In genomic region chr16:17167179-17167578, GRCm38 (mm10) we compare ENCODE assay signal across 28 mouse cellular contexts. TPM values are rescaled to one million over a fixed set of nuclear protein-coding genes. Genes with fewer than 3 reads are reported as not detected.
DNase-seq lines count a peak whose midpoint lies in the region; ATAC-seq and TF ChIP-seq lines count a peak whose summit lies in the region.
"Had no signal": no experiment of that assay in that cellular context is flagged by ENCODE, and none has a peak within 500 bp of the region (broad histone marks: within the 10 kb centered on the region; RNA-seq: fewer than 3 reads in every experiment).

No protein-coding gene starts in this region.

- peaks cover 83% of the 10 kb centered on the region for H3K36me3 ChIP-seq in kidney, embryonic 15.5 days
- peaks cover 5% of the 10 kb centered on the region; the same call in 1 of the 2 replicates for H3K36me3 ChIP-seq in midbrain, embryonic 11.5 days (ENCODE audit: control insufficient read depth, insufficient read depth, low read length)
- H3K36me3 ChIP-seq in midbrain, embryonic 14.5 days (ENCODE audit: control insufficient read depth, insufficient read depth, low read length): peaks cover 26% of the 10 kb centered on the region
- H3K36me3 ChIP-seq in small intestine, adult 2 months (ENCODE audit: control insufficient read depth, insufficient read depth, low read length): peaks cover 13% of the 10 kb centered on the region

- H3K27me3 ChIP-seq in kidney, embryonic 15.5 days: no peaks in the 10 kb centered on the region
- H3K27me3 ChIP-seq in midbrain, embryonic 11.5 days (ENCODE audit: control insufficient read depth, insufficient read depth, low read length): no peaks in the 10 kb centered on the region
- no peaks in the 10 kb centered on the region for H3K27me3 ChIP-seq in midbrain, embryonic 14.5 days (ENCODE audit: control insufficient read depth, insufficient read depth, low read length)
- no peaks in the 10 kb centered on the region for H3K27me3 ChIP-seq in small intestine, adult 2 months (ENCODE audit: control insufficient read depth, insufficient read depth, low read length)
- H3K27me3 ChIP-seq: CH12.LX; embryonic facial prominence, embryonic 13.5 days; forebrain, embryonic 12.5 days; forebrain, embryonic 15.5 days; hindbrain, embryonic 12.5 days; hindbrain, embryonic 15.5 days; Patski had no signal

- no peak for ATAC-seq in kidney, embryonic 15.5 days (replicated peaks; ENCODE audit: low FRiP score)
- no peak for ATAC-seq in midbrain, embryonic 11.5 days (ENCODE audit: low FRiP score)
- ATAC-seq in midbrain, embryonic 14.5 days (ENCODE audit: low FRiP score, low TSS enrichment): no peak
- ATAC-seq: forebrain, embryonic 15.5 days; Patski had no signal

- no peaks in the 10 kb centered on the region for H3K9me3 ChIP-seq in kidney, embryonic 15.5 days (replicated peaks)
- no peaks in the 10 kb centered on the region for H3K9me3 ChIP-seq in midbrain, embryonic 11.5 days (ENCODE audit: control insufficient read depth, low read length)
- H3K9me3 ChIP-seq in midbrain, embryonic 14.5 days (ENCODE audit: control insufficient read depth, low read length): no peaks in the 10 kb centered on the region
- H3K9me3 ChIP-seq: embryonic facial prominence, embryonic 10.5 days; embryonic facial prominence, embryonic 13.5 days; forebrain, embryonic 12.5 days; forebrain, embryonic 15.5 days; G1E; hindbrain, embryonic 12.5 days; hindbrain, embryonic 15.5 days had no signal

- H3K9ac ChIP-seq in kidney, embryonic 15.5 days: no peak overlapping the region
- H3K9ac ChIP-seq in midbrain, embryonic 11.5 days (ENCODE audit: low read length): no peak overlapping the region
- no peak overlapping the region for H3K9ac ChIP-seq in midbrain, embryonic 14.5 days (replicated peaks; ENCODE audit: low read length)
- H3K9ac ChIP-seq: embryonic facial prominence, embryonic 13.5 days; forebrain, embryonic 12.5 days; forebrain, embryonic 15.5 days; hindbrain, embryonic 12.5 days; hindbrain, embryonic 15.5 days had no signal

- peak; percentile 33 for DNase-seq in kidney, adult 9 months
- peak; percentile 54 for DNase-seq in midbrain, embryonic 11.5 days (ENCODE audit: low spot score, missing footprints)
- no peak for DNase-seq in midbrain, embryonic 14.5 days
- DNase-seq in cerebellum, adult 11 months: no peak
- no peak for DNase-seq in cerebellum, postnatal 10 days
- DNase-seq: adrenal gland, postnatal 10 days; adrenal gland, postnatal 36 days; B cell, adult 2 months; cerebellum, adult 2 months; cerebellum, adult 9-11 months; cerebellum, postnatal 36 days; embryo, embryonic 11 days; gastrocnemius, postnatal 10 days; gastrocnemius, postnatal 36 days; heart, adult 2 months had no signal

- H3K27ac ChIP-seq in kidney, embryonic 15.5 days: no peak overlapping the region
- H3K27ac ChIP-seq in midbrain, embryonic 11.5 days (ENCODE audit: low read depth, low read length): no peak overlapping the region
- H3K27ac ChIP-seq in midbrain, embryonic 14.5 days (replicated peaks; ENCODE audit: low read depth, low read length): no peak overlapping the region
- peak overlapping the region; percentile 79 for H3K27ac ChIP-seq in small intestine, adult 2 months (ENCODE audit: insufficient read depth, low read depth, low read length)
- H3K27ac ChIP-seq: embryonic facial prominence, embryonic 10.5 days; embryonic facial prominence, embryonic 13.5 days; forebrain, embryonic 12.5 days; forebrain, embryonic 15.5 days; heart, adult 2 months; hindbrain, embryonic 12.5 days; hindbrain, embryonic 15.5 days had no signal

- H3K4me3 ChIP-seq in kidney, embryonic 15.5 days (replicated peaks): no peak overlapping the region
- no peak overlapping the region for H3K4me3 ChIP-seq in midbrain, embryonic 11.5 days (ENCODE audit: low read depth, low read length)
- no peak overlapping the region for H3K4me3 ChIP-seq in midbrain, embryonic 14.5 days (replicated peaks; ENCODE audit: low read depth, low read length)
- no peak overlapping the region for H3K4me3 ChIP-seq in small intestine, adult 2 months (ENCODE audit: low read depth, low read length)
- H3K4me3 ChIP-seq: embryonic facial prominence, embryonic 10.5 days; embryonic facial prominence, embryonic 13.5 days; erythroblast, embryonic 14.5 days; forebrain, embryonic 12.5 days; forebrain, embryonic 15.5 days; heart, adult 2 months; hindbrain, embryonic 12.5 days; hindbrain, embryonic 15.5 days had no signal

- no peak overlapping the region for H3K4me2 ChIP-seq in kidney, embryonic 15.5 days
- H3K4me2 ChIP-seq in midbrain, embryonic 11.5 days: no peak overlapping the region
- no peak overlapping the region for H3K4me2 ChIP-seq in midbrain, embryonic 14.5 days (ENCODE audit: low read length)
- H3K4me2 ChIP-seq: embryonic facial prominence, embryonic 13.5 days; forebrain, embryonic 12.5 days; forebrain, embryonic 15.5 days; heart, embryonic 11.5 days; hindbrain, embryonic 12.5 days; hindbrain, embryonic 15.5 days had no signal

- TF ChIP-seq CTCF in small intestine, adult 2 months (IDR thresholded peaks at IDR 0.05; ENCODE audit: extremely low read depth, insufficient read length, insufficient replicate concordance, low read depth, low read length): no peak

- TF ChIP-seq POLR2A in small intestine, adult 2 months (IDR thresholded peaks at IDR 0.05; ENCODE audit: low read depth, low read length): no peak

- no peaks in the 10 kb centered on the region for H3K4me1 ChIP-seq in kidney, embryonic 15.5 days
- H3K4me1 ChIP-seq in midbrain, embryonic 11.5 days (ENCODE audit: control insufficient read depth, insufficient read depth, low read length): no peaks in the 10 kb centered on the region
- H3K4me1 ChIP-seq in midbrain, embryonic 14.5 days (ENCODE audit: control insufficient read depth, insufficient read depth, low read length): no peaks in the 10 kb centered on the region
- H3K4me1 ChIP-seq in small intestine, adult 2 months (ENCODE audit: control insufficient read depth, insufficient read depth, insufficient read length, low read length): peaks cover 16% of the 10 kb centered on the region; the same call in 1 of the 2 replicates
- H3K4me1 ChIP-seq: embryonic facial prominence, embryonic 10.5 days; embryonic facial prominence, embryonic 13.5 days; forebrain, embryonic 12.5 days; forebrain, embryonic 15.5 days; hindbrain, embryonic 12.5 days; hindbrain, embryonic 15.5 days had no signal

RNA-seq across cellular contexts. Expression of gene Ccdc116, which starts 20.1 kb away (rescaled TPM):
- polyA plus RNA-seq in kidney, embryonic 15.5 days (2015; fragmentation: Nextera tagmentation; extraction: Ambion mirVana): 0.53 and 0.60 TPM in 2 replicates
- polyA plus RNA-seq in midbrain, embryonic 11.5 days (2014; fragmentation: Nextera tagmentation; extraction: Ambion mirVana): 0.40 and 0.41 TPM in 2 replicates
- polyA plus RNA-seq in midbrain, embryonic 14.5 days (2014; fragmentation: Nextera tagmentation; extraction: Ambion mirVana): 2.0 and 2.7 TPM in 2 replicates
- polyA plus RNA-seq in small intestine, adult 2 months (2012; rRNA removed): 7.1 and 17.2 TPM in 2 replicates
- polyA plus RNA-seq: heart, embryonic 11.5 days had no signal

RNA-seq across cellular contexts. Expression of gene Ydjc, which starts 22.8 kb away (rescaled TPM):
- polyA plus RNA-seq in kidney, embryonic 15.5 days (2015; fragmentation: Nextera tagmentation; extraction: Ambion mirVana): 10.5 and 11.5 TPM in 2 replicates
- 6.8 and 9.2 TPM in 2 replicates for polyA plus RNA-seq in midbrain, embryonic 11.5 days (2014; fragmentation: Nextera tagmentation; extraction: Ambion mirVana)
- 34.2 and 46.8 TPM in 2 replicates for polyA plus RNA-seq in midbrain, embryonic 14.5 days (2014; fragmentation: Nextera tagmentation; extraction: Ambion mirVana)
- 44.4 and 69.7 TPM in 2 replicates for polyA plus RNA-seq in small intestine, adult 2 months (2012; rRNA removed)

RNA-seq across cellular contexts. Expression of gene Sdf2l1, which starts 35.0 kb away (rescaled TPM):
- polyA plus RNA-seq in kidney, embryonic 15.5 days (2015; fragmentation: Nextera tagmentation; extraction: Ambion mirVana): 94.1 and 94.2 TPM in 2 replicates
- polyA plus RNA-seq in midbrain, embryonic 11.5 days (2014; fragmentation: Nextera tagmentation; extraction: Ambion mirVana): 59.7 and 62.9 TPM in 2 replicates
- polyA plus RNA-seq in midbrain, embryonic 14.5 days (2014; fragmentation: Nextera tagmentation; extraction: Ambion mirVana): 20.3 and 23.2 TPM in 2 replicates
- polyA plus RNA-seq in small intestine, adult 2 months (2012; rRNA removed): 109 and 121 TPM in 2 replicates

RNA-seq across cellular contexts. Expression of gene Ube2l3, which starts 35.3 kb away (rescaled TPM):
- polyA plus RNA-seq in kidney, embryonic 15.5 days (2015; fragmentation: Nextera tagmentation; extraction: Ambion mirVana): 360 and 379 TPM in 2 replicates
- polyA plus RNA-seq in midbrain, embryonic 11.5 days (2014; fragmentation: Nextera tagmentation; extraction: Ambion mirVana): 429 and 446 TPM in 2 replicates
- polyA plus RNA-seq in midbrain, embryonic 14.5 days (2014; fragmentation: Nextera tagmentation; extraction: Ambion mirVana): 272 and 297 TPM in 2 replicates
- 24.3 and 62.7 TPM in 2 replicates for polyA plus RNA-seq in small intestine, adult 2 months (2012; rRNA removed)

RNA-seq across cellular contexts. Expression of gene Rimbp3, which starts 41.2 kb away (rescaled TPM):
- 0.44 and 0.73 TPM in 2 replicates for polyA plus RNA-seq in kidney, embryonic 15.5 days (2015; fragmentation: Nextera tagmentation; extraction: Ambion mirVana)
- 1.2 and 1.7 TPM in 2 replicates for polyA plus RNA-seq in midbrain, embryonic 11.5 days (2014; fragmentation: Nextera tagmentation; extraction: Ambion mirVana)
- 1.8 and 2.0 TPM in 2 replicates for polyA plus RNA-seq in midbrain, embryonic 14.5 days (2014; fragmentation: Nextera tagmentation; extraction: Ambion mirVana)
- polyA plus RNA-seq in small intestine, adult 2 months (2012; rRNA removed): 0.04 and 0.15 TPM in 2 replicates
- polyA plus RNA-seq: erythroblast, embryonic 14.5 days had no signal

Comparison
In these comparisons a context has a peak if more than half of its experiments do, and no peak if none do; other contexts are left out.
1. DNase-seq: peak in kidney, adult 9 months (single experiment) and midbrain, embryonic 11.5 days (single experiment); none in midbrain, embryonic 14.5 days (single experiment), cerebellum, adult 11 months (single experiment) and cerebellum, postnatal 10 days (0 of 2).